Mouse (Mus musculus): ENCODE measurements around the gene Tut1. TPM values are rescaled to one million over a fixed set of nuclear protein-coding genes. Genes with fewer than 3 reads are reported as not detected.

Gene Tut1
- polyA plus RNA-seq, 1 experiment from 2014 or later, result 20.4 TPM

DNA sequence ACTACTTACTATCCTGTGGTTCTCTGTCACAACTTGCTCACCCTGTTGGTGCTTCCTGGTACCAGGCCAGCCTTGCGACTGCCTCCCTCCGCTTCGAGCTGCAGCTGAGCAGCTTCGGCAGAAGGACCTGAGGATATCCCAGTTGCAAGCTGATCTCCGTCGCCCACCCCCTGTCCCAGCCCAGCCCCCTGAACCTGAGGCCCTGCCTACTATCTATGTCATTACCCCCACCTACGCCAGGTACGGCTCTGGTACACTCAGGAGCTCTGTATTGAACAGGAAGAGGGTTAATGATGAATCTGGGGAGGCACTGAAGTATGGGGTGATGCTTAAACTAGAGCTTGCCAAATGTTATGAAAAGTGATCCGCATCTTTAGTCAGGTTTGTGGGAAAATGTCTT is 31.9 kb upstream of the Tut1 start:
- peaks cover 6% of the 10 kb centered on the region; the same call in 1 of the 2 replicates for H3K36me3 ChIP-seq (ENCODE audit: control insufficient read depth, insufficient read depth, low read length)
- no peak overlapping the region for H3K9ac ChIP-seq (replicated peaks; ENCODE audit: low read depth, low read length)
- peak overlapping the region; percentile 84; the same call in 1 of the 2 replicates for H3K4me2 ChIP-seq (ENCODE audit: low read depth, low read length)
- no peaks in the 10 kb centered on the region for H3K9me3 ChIP-seq (ENCODE audit: control insufficient read depth, low read length)
- H3K4me3 ChIP-seq (ENCODE audit: low read depth, low read length), result no peak overlapping the region; the same call in 1 of the 2 replicates
- WGBS, result 88% methylated on average over 9 of the region's 9 CpGs
- H3K27me3 ChIP-seq (ENCODE audit: control insufficient read depth, insufficient read depth, low read length), result no peaks in the 10 kb centered on the region
- no peak overlapping the region for H3K27ac ChIP-seq (ENCODE audit: low read depth, low read length)
- no peak for ATAC-seq (ENCODE audit: low read depth)
- H3K4me1 ChIP-seq (ENCODE audit: control insufficient read depth, insufficient read depth, low read length), result peaks cover 15% of the 10 kb centered on the region; the same call in 1 of the 2 replicates

DNA sequence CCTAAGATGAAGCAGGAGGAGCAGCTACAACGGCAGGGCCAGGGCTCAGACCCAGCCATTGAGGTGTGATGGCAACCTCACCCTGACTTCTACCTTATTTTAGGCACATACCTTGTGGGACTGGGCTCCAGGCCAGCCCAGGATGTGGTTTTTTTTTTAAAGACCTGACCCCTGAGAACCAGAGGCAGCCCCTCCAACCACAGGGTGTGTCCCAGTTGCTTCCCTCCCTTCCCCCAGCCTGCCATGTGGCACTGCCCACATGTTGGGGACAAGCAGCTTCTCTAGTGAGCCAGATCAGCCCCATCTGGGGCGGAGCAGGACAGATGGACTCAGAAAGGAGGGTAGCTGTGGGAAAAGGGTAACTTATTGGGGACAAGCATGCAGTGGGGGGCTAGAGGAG is 26.9 kb upstream of the Tut1 start:
- Histone ChIP-seq H3K4me1 (ENCODE audit: control insufficient read depth, insufficient read depth, low read length) (peaks cover 5% of the 10 kb centered on the region; the same call in 1 of the 2 replicates), H3K27me3 (ENCODE audit: control insufficient read depth, insufficient read depth, low read length) (no peaks in the 10 kb centered on the region), H3K9ac (replicated peaks; ENCODE audit: low read depth, low read length) (no peak overlapping the region), H3K4me3 (ENCODE audit: low read depth, low read length) (no peak overlapping the region), H3K27ac (ENCODE audit: low read depth, low read length) (no peak overlapping the region), H3K36me3 (ENCODE audit: control insufficient read depth, insufficient read depth, low read length) (peaks cover 9% of the 10 kb centered on the region; the same call in 1 of the 2 replicates), H3K9me3 (ENCODE audit: control insufficient read depth, low read length) (no peaks in the 10 kb centered on the region), H3K4me2 (ENCODE audit: low read depth, low read length) (no peak overlapping the region)
- ATAC-seq (ENCODE audit: low read depth), result no peak
- WGBS, result 95% methylated on average over 2 of the region's 2 CpGs

- 91% methylated on average over 12 of the region's 12 CpGs for WGBS
- no peak for ATAC-seq (ENCODE audit: low read depth)
- no peak overlapping the region for H3K4me2 ChIP-seq (ENCODE audit: low read depth, low read length)
- 0 out of 2 replicates have a peak, but pooled peaks cover 3% of the 10 kb centered on the region for H3K4me1 ChIP-seq (ENCODE audit: control insufficient read depth, insufficient read depth, low read length)
- no peak overlapping the region for H3K4me3 ChIP-seq (ENCODE audit: low read depth, low read length)
- H3K27me3 ChIP-seq (ENCODE audit: control insufficient read depth, insufficient read depth, low read length), result no peaks in the 10 kb centered on the region
- no peaks in the 10 kb centered on the region for H3K9me3 ChIP-seq (ENCODE audit: control insufficient read depth, low read length)
- no peak overlapping the region for H3K9ac ChIP-seq (replicated peaks; ENCODE audit: low read depth, low read length)
- H3K36me3 ChIP-seq (ENCODE audit: control insufficient read depth, insufficient read depth, low read length), result peaks cover 8% of the 10 kb centered on the region; the same call in 1 of the 2 replicates
- no peak overlapping the region for H3K27ac ChIP-seq (ENCODE audit: low read depth, low read length)
Measured at GRCm38 (mm10) chr19:8927891-8928525, 25.6 kb upstream of the Tut1 start.

DNA sequence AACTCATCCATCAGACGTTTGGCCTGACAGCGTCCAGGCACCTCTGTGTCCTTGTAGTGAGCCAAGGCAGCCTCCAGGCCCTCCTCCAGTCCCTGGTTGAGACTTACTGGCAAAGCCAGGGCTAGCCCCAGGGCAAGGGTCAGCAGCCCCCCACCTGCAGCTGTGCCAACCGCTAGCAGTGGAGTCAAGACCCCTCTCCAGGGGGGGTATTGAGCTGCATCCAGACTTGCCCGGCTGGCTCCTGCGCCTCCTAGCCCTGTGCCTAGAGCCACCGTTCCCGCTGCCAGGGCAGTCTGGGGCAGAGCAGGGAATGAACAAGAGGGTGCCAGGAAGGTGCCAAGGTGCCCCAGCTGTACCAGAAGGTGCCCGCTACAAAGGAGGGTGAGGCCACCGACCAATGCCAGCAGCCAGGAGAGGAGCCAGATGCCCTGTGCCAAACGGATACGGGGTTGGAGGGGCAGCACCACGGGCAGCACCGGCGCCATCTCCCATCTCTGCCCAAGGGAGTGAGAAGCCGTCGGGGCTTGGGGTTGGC is 24.9 kb upstream of the Tut1 start:
- Histone ChIP-seq H3K4me1 (ENCODE audit: control insufficient read depth, insufficient read depth, low read length) (0 out of 2 replicates have a peak, but pooled peaks cover 3% of the 10 kb centered on the region), H3K4me2 (ENCODE audit: low read depth, low read length) (peak overlapping the region; percentile 64), H3K9me3 (ENCODE audit: control insufficient read depth, low read length) (no peaks in the 10 kb centered on the region), H3K27me3 (ENCODE audit: control insufficient read depth, insufficient read depth, low read length) (no peaks in the 10 kb centered on the region), H3K9ac (replicated peaks; ENCODE audit: low read depth, low read length) (peak overlapping the region; percentile 21; the same call in 1 of the 2 replicates), H3K4me3 (ENCODE audit: low read depth, low read length) (peak overlapping the region; percentile 48), H3K36me3 (ENCODE audit: control insufficient read depth, insufficient read depth, low read length) (peaks cover 8% of the 10 kb centered on the region; the same call in 1 of the 2 replicates), H3K27ac (ENCODE audit: low read depth, low read length) (no peak overlapping the region)
- ATAC-seq (ENCODE audit: low read depth), result peak; percentile 23; the same call in 1 of the 2 replicates
- 19% methylated on average over 16 of the region's 16 CpGs for WGBS

DNA sequence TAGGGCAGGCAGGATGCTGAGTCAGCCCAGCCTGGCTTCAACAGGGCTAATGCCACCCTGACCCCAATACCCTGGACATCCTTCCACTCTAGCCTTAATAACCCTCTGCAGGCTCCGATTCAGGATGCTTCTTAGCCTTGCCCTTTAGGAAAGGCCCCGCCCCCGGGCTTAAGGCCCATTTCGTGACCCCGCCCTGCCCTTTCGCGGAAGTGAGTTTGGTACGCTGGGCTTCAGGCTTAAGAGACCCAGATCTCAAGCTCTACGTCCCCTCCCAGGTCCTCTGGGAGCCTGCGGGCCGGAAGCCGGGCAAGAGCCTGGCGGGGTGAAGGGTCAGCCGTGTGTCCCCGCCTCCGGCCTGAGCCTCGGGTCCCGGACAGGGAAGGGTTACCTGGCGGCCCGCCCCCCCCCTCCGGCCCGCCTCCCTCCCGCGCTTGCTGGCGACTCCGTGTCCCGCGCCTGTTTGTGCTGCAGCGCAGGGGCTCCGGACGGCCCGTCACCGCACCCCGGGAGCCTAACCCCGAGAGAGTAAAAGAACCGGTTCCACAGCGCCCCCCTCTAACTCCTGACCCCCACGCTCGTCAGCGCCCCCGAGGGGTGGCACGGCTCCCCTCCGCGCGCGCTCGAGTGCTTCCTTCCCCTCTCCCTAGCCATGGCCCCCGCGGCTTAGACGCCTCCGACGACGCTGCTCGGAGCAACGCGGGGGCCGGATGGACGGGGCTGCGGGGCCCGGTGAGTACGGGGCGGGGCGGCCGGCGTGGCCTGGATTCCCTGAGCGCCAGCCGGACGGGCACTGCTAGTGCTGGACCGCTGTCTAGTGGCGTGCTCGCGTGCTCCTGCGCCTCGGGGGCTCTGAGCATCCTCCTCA is 24.2 kb upstream of the Tut1 start, which contains the start of the genes Rom1 and Eml3:
Gene Rom1 (minus strand): TSS at position 133 of the 865 bp plus-strand sequence.
Gene Eml3 (plus strand): TSS at position 329 of the 865 bp plus-strand sequence.
- 1% methylated on average over 67 of the region's 74 CpGs for WGBS
- H3K9me3 ChIP-seq (ENCODE audit: control insufficient read depth, low read length), result no peaks in the 10 kb centered on the region
- H3K4me3 ChIP-seq (ENCODE audit: low read depth, low read length), result peak within 1 kb of the TSS; percentile 48
- H3K4me1 ChIP-seq (ENCODE audit: control insufficient read depth, insufficient read depth, low read length), result 0 out of 2 replicates have a peak, but pooled peaks cover 3% of the 10 kb centered on the region
- ATAC-seq (ENCODE audit: low read depth), result peak; percentile 50
- no peak within 1 kb of the TSS for H3K27ac ChIP-seq (ENCODE audit: low read depth, low read length)
- no peaks in the 10 kb centered on the region for H3K27me3 ChIP-seq (ENCODE audit: control insufficient read depth, insufficient read depth, low read length)
- peak within 1 kb of the TSS; percentile 58 for H3K9ac ChIP-seq (replicated peaks; ENCODE audit: low read depth, low read length)
- H3K4me2 ChIP-seq (ENCODE audit: low read depth, low read length), result peak within 1 kb of the TSS; percentile 64
- peaks cover 8% of the 10 kb centered on the region; the same call in 1 of the 2 replicates for H3K36me3 ChIP-seq (ENCODE audit: control insufficient read depth, insufficient read depth, low read length)

DNA sequence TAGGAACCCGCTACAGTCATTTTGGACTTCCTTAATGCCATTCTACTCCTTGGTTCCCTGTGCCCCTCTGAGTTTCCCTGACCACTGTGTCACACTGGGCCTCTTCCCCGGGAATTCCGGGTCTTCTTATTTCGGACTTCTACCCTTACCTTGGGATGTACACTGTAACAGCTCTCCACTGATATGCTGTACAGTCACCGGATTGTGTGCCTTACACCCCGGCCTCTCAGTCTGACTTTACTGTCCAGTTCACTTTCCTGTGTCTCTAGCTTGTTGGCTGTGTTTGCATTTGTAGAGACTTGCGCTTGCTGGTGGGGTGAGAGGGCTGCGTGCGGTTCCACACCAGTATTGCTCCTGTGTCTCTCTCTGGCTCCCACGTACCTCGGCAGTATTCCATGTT is 23.5 kb upstream of the Tut1 start:
- no peaks in the 10 kb centered on the region for H3K27me3 ChIP-seq (ENCODE audit: control insufficient read depth, insufficient read depth, low read length)
- no peak overlapping the region for H3K27ac ChIP-seq (ENCODE audit: low read depth, low read length)
- peak overlapping the region; percentile 58 for H3K9ac ChIP-seq (replicated peaks; ENCODE audit: low read depth, low read length)
- ATAC-seq (ENCODE audit: low read depth), result no peak
- 0 out of 2 replicates have a peak, but pooled peaks cover 3% of the 10 kb centered on the region for H3K4me1 ChIP-seq (ENCODE audit: control insufficient read depth, insufficient read depth, low read length)
- peak overlapping the region; percentile 64 for H3K4me2 ChIP-seq (ENCODE audit: low read depth, low read length)
- H3K9me3 ChIP-seq (ENCODE audit: control insufficient read depth, low read length), result no peaks in the 10 kb centered on the region
- H3K4me3 ChIP-seq (ENCODE audit: low read depth, low read length), result peak overlapping the region; percentile 48
- 11% methylated on average over 11 of the region's 11 CpGs for WGBS
- H3K36me3 ChIP-seq (ENCODE audit: control insufficient read depth, insufficient read depth, low read length), result peaks cover 8% of the 10 kb centered on the region; the same call in 1 of the 2 replicates

DNA sequence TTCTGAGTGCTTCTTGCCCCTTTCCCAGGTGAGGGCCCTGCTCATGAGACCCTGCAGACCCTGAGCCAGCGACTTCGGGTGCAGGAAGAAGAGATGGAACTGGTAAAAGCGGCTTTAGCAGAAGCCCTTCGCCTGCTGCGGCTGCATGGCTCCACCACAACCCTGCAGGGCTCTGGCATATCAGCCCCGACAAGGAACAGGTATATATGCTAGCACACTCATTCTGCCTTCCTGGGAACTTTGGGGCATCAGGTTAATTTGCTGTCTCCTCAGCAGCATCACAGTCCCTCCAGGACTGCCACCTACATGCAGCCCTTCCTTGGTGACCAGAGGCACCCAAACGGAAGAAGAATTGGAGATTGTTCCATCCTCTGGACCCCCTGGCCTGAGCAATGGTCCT is 22.9 kb upstream of the Tut1 start:
- Histone ChIP-seq H3K9ac (replicated peaks; ENCODE audit: low read depth, low read length) (no peak overlapping the region), H3K4me2 (ENCODE audit: low read depth, low read length) (no peak overlapping the region; the same call in 1 of the 2 replicates), H3K4me1 (ENCODE audit: control insufficient read depth, insufficient read depth, low read length) (0 out of 2 replicates have a peak, but pooled peaks cover 3% of the 10 kb centered on the region), H3K36me3 (ENCODE audit: control insufficient read depth, insufficient read depth, low read length) (peaks cover 8% of the 10 kb centered on the region; the same call in 1 of the 2 replicates), H3K27me3 (ENCODE audit: control insufficient read depth, insufficient read depth, low read length) (no peaks in the 10 kb centered on the region), H3K27ac (ENCODE audit: low read depth, low read length) (no peak overlapping the region), H3K4me3 (ENCODE audit: low read depth, low read length) (no peak overlapping the region), H3K9me3 (ENCODE audit: control insufficient read depth, low read length) (no peaks in the 10 kb centered on the region)
- 88% methylated on average over 7 of the region's 7 CpGs for WGBS
- ATAC-seq (ENCODE audit: low read depth), result no peak

DNA sequence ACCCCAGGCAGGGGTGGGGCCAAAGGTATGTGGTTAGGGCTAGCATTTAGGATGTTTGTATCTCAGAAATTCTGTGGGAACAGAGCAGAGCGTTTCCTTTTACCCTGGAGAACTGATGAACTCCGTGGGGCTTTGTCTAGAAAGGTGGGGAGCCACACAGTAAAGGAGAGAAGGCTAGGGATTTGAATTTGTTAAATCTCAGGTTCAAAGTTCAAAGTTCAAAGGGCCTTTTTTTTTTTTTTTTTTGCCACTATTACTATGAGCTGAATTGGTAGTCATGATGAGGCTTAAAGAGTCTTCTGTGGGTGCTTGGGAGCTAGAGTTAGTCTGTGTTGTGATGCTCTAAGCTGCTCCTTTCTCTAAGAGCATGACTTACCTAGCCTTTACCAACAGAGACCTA is 16.9 kb upstream of the Tut1 start:
- ATAC-seq (ENCODE audit: low read depth), result no peak
- no peak overlapping the region for H3K4me2 ChIP-seq (ENCODE audit: low read depth, low read length)

More for the DNA sequence above, 16.9 kb upstream of the Tut1 start:
- Histone ChIP-seq H3K9ac (replicated peaks; ENCODE audit: low read depth, low read length) (no peak overlapping the region), H3K27ac (ENCODE audit: low read depth, low read length) (no peak overlapping the region), H3K9me3 (ENCODE audit: control insufficient read depth, low read length) (no peaks in the 10 kb centered on the region), H3K4me1 (ENCODE audit: control insufficient read depth, insufficient read depth, low read length) (peaks cover 6% of the 10 kb centered on the region), H3K27me3 (ENCODE audit: control insufficient read depth, insufficient read depth, low read length) (no peaks in the 10 kb centered on the region), H3K4me3 (ENCODE audit: low read depth, low read length) (no peak overlapping the region), H3K36me3 (ENCODE audit: control insufficient read depth, insufficient read depth, low read length) (no peaks in the 10 kb centered on the region)
- 85% methylated on average over 2 of the region's 2 CpGs for WGBS

Measured in neural tube, embryonic 14.5 days (tissue).